Mouse (Mus musculus) liver, embryonic 14.5 days (tissue): Measurements from ENCODE around the gene Adprh. TPM values are rescaled to one million over a fixed set of nuclear protein-coding genes. Genes with fewer than 3 reads are reported as not detected.

Experiments
- ATAC-seq: fragments of 200-750 bp; cut with Nextera tagmentation; 2 replicates; pipeline ENCODE4 v1.8.0; 2017; ENCODE audit warnings: moderate number of reproducible peaks, mild to moderate bottlenecking, moderate library complexity; ENCODE audit not compliant: insufficient read depth
- DNase-seq, 3 experiments: peaks; one replicate each; pipeline ENCODE4 v3.0.0-alpha.2; 2012 to 2013; ENCODE audit warnings: low read depth in 3 of 3, low spot score in 3 of 3
- H3K27ac ChIP-seq: fragments of 300-500 bp; sonication (generic); 2 replicates; pipeline ENCODE4 v1.5.1; 2014; ENCODE audit warnings: moderate library complexity, mild to moderate bottlenecking, control low read depth, inconsistent platforms
- H3K27me3 ChIP-seq: fragments of 300-500 bp; sonication (generic); 2 replicates; pipeline ENCODE4 v1.6.1; 2014; ENCODE audit warnings: mild to moderate bottlenecking, low read length, moderate library complexity; ENCODE audit not compliant: control insufficient read depth, insufficient read depth
- H3K36me3 ChIP-seq: fragments of 300-500 bp; sonication (generic); replicated peaks from 2 replicates; pipeline ENCODE4 v1.6.1; 2014; ENCODE audit warnings: low read depth; ENCODE audit not compliant: control insufficient read depth, insufficient read depth
- H3K4me1 ChIP-seq, 2 experiments: fragments of 200-500 bp in 1 of 2; fragments of 300-500 bp in 1 of 2; sonication (generic) in 1 of 2; replicated peaks; 2 replicates each; pipeline ENCODE4 v1.6.1; 2012 to 2014; ENCODE audit warnings: antibody characterized with exemption in 1 of 2, inconsistent platforms in 1 of 2, low read length in 1 of 2; ENCODE audit not compliant: control insufficient read depth in 2 of 2, insufficient read depth in 2 of 2
- H3K4me2 ChIP-seq: fragments of 300-500 bp; sonication (generic); 2 replicates; pipeline ENCODE4 v1.6.1; 2014; ENCODE audit warnings: low read depth, mild to moderate bottlenecking, control low read depth, moderate library complexity
- H3K4me3 ChIP-seq, 2 experiments: fragments of 200-500 bp in 1 of 2; fragments of 300-500 bp in 1 of 2; sonication (generic) in 1 of 2; 2 replicates each; pipeline ENCODE4 v1.5.1; 2012 to 2014; ENCODE audit warnings: low read depth in 2 of 2, low read length in 2 of 2, mild to moderate bottlenecking in 2 of 2, control low read depth in 1 of 2, inconsistent platforms in 1 of 2, moderate library complexity in 1 of 2; ENCODE audit not compliant: insufficient read depth in 1 of 2
- H3K9ac ChIP-seq: fragments of 300-500 bp; sonication (generic); replicated peaks from 2 replicates; pipeline ENCODE4 v1.6.1; 2014; ENCODE audit warnings: mild to moderate bottlenecking, control low read depth, moderate library complexity
- H3K9me3 ChIP-seq: fragments of 300-500 bp; sonication (generic); 2 replicates; pipeline ENCODE4 v1.6.1; 2016; ENCODE audit warnings: low read length, mixed read lengths; ENCODE audit not compliant: control insufficient read depth
- CTCF ChIP-seq: IDR thresholded peaks from 2 replicates; pipeline ENCODE4 v1.5.1; 2016; ENCODE audit warnings: antibody characterized with exemption, low read depth, control low read depth
- EP300 ChIP-seq: IDR thresholded peaks from 2 replicates; pipeline ENCODE4 v1.6.1; 2016; ENCODE audit warnings: antibody characterized with exemption, low read depth
- WGBS: fragments of 180-500 bp; shearing (Covaris S2); extraction: QIAGEN DNeasy Blood & Tissue Kit; methylation state at CpG from one replicate; pipeline ENCODE4 v1.1.7; 2014; ENCODE audit not compliant: insufficient replicate concordance; 5-methylcytosine and 5-hydroxymethylcytosine counted together
- polyA plus RNA-seq, 2 experiments: library from polyadenylated mRNA; depleted of rRNA in 1 of 2; stranded (reverse) in 1 of 2; unstranded in 1 of 2; fragments of >200 nt; fragmentation: Nextera tagmentation in 1 of 2; extraction: Ambion mirVana in 1 of 2; gene quantifications; 2 replicates each; pipeline versions ENCODE4 v1.2.1 to v1.2.3; 2012 to 2014

Gene Adprh
- polyA plus RNA-seq, 2 experiments: 15.2 to 23.7 TPM

GRCm38 (mm10) chr16:38466089-38466488, 13.6 kb upstream of the Adprh start:
- H3K4me3 ChIP-seq: no peak overlapping the region
- ATAC-seq: no peak
- no peak overlapping the region for H3K27ac ChIP-seq
- TF ChIP-seq EP300 (no peak), CTCF (no peak)
- H3K36me3 ChIP-seq: no peaks in the 10 kb centered on the region
- no peaks in the 10 kb centered on the region for H3K9me3 ChIP-seq
- H3K27me3 ChIP-seq: no peaks in the 10 kb centered on the region
- no peak overlapping the region for H3K4me2 ChIP-seq
- peaks cover 6 to 19% of the 10 kb centered on the region in 2 experiments; a peak in 3 of 4 replicates for H3K4me1 ChIP-seq
- H3K9ac ChIP-seq: no peak overlapping the region
- DNase-seq: no peak
- 63% methylated on average over 4 of the region's 4 CpGs for WGBS

GRCm38 (mm10) chr16:38463305-38463704, 10.8 kb upstream of the Adprh start:
- WGBS: 71% methylated on average over 5 of the region's 5 CpGs
- Histone ChIP-seq H3K4me2 (no peak overlapping the region), H3K36me3 (no peaks in the 10 kb centered on the region), H3K9ac (no peak overlapping the region), H3K4me3 (no peak overlapping the region), H3K9me3 (no peaks in the 10 kb centered on the region), H3K27ac (no peak overlapping the region), H3K27me3 (no peaks in the 10 kb centered on the region), H3K4me1 (peaks cover 9 to 21% of the 10 kb centered on the region in 2 experiments)
- no peak for ATAC-seq
- DNase-seq: no peak
- TF ChIP-seq EP300: no peak
- TF ChIP-seq CTCF: no peak

GRCm38 (mm10) chr16:38462161-38462560, 9.7 kb upstream of the Adprh start:
- no peak overlapping the region for H3K4me3 ChIP-seq
- TF ChIP-seq EP300 (no peak), CTCF (no peak)
- peaks cover 8 to 15% of the 10 kb centered on the region in 2 experiments for H3K4me1 ChIP-seq
- ATAC-seq: no peak
- no peak for DNase-seq
- no peak overlapping the region for H3K9ac ChIP-seq
- H3K4me2 ChIP-seq: no peak overlapping the region
- H3K27ac ChIP-seq: no peak overlapping the region
- H3K27me3 ChIP-seq: no peaks in the 10 kb centered on the region
- no peaks in the 10 kb centered on the region for H3K9me3 ChIP-seq
- H3K36me3 ChIP-seq: no peaks in the 10 kb centered on the region
- WGBS: 59% methylated on average over 7 of the region's 7 CpGs

- no peak overlapping the region for H3K9ac ChIP-seq
- no peak overlapping the region for H3K4me3 ChIP-seq
- no peak for DNase-seq
- no peaks in the 10 kb centered on the region for H3K27me3 ChIP-seq
- TF ChIP-seq EP300 (no peak), CTCF (no peak)
- H3K27ac ChIP-seq: no peak overlapping the region
- H3K4me1 ChIP-seq: peaks cover 6 to 12% of the 10 kb centered on the region in 2 experiments
- 51% methylated on average over 8 of the region's 8 CpGs for WGBS
- H3K9me3 ChIP-seq: no peaks in the 10 kb centered on the region
- no peak for ATAC-seq
- no peak overlapping the region for H3K4me2 ChIP-seq
- no peaks in the 10 kb centered on the region for H3K36me3 ChIP-seq
These were observed 9.2 kb upstream of the Adprh start for GRCm38 (mm10) chr16:38461749-38462148.

- no peak for DNase-seq
These were observed 7.5 kb upstream of the Adprh start for GRCm38 (mm10) chr16:38459990-38460389.

More at GRCm38 (mm10) chr16:38459990-38460389, 7.5 kb upstream of the Adprh start:
- no peak for ATAC-seq
- no peak for TF ChIP-seq EP300
- TF ChIP-seq CTCF: no peak
- Histone ChIP-seq H3K36me3 (no peaks in the 10 kb centered on the region), H3K4me2 (no peak overlapping the region), H3K9ac (no peak overlapping the region), H3K4me1 (peaks cover 6 to 9% of the 10 kb centered on the region in 2 experiments), H3K27me3 (no peaks in the 10 kb centered on the region), H3K27ac (no peak overlapping the region), H3K4me3 (no peak overlapping the region), H3K9me3 (no peaks in the 10 kb centered on the region)
- WGBS: 74% methylated on average over 4 of the region's 4 CpGs
